Mouse (Mus musculus): ENCODE measurements around the gene Atox1.

Atox1 gene

DNA sequence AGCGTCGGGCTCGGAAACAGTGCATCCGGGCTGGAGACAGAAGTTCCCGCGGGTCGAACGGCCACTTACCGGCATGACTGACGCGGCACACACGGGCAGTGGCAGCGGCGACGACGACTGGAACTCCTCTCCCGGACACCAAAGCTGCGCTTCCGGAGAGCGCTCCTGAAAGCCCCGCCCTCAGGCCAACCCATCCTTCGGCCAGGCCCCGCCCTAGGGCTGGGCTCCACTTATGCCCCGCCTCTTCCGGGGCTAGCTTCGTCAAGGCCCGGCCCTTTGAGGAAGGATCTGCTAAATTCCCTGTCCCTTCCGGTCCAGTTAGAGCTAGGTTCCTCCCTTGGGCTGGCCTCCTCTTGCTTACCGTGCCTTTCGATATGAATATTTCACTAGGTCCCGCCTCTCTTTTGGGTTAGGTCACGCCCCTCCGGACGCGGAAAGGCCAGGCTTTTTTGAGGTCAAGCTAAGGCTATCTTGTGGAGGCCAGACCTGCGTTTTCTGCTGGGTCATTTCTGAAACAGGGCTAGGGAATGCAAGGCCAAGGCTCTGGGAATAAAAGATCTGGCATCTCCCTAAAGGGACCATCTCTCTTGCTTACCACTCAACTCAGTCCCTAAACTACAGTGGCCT is at the start of gene Atox1:
Gene Atox1, minus strand, starts transcription at position 221 of the 627 bp plus-strand sequence.
- DNase-seq, result peak; percentile 95

- DNase-seq, result no peak
These were observed 44.4 kb upstream of the Atox1 start for GRCm38 (mm10) chr11:55505485-55505884.

DNA sequence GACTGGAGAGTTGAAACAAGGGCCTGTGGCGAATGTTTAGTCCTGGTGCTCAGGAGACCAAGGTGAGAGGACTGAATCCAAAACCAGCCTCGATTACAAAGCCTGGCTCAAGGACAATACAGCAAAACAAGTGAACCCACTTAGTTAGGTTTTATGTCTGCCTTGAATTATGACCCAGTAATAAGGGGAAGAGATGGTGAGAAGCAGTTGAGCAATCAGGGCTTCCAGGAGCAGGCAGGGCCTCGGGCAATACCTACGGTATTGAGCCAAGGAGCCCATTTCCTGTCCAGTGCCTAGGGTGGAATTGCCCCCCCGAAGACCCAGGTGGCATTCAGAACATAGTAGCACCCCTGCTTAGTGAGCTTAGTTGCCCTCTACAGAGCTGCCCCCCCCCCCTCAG is 41.8 kb upstream of the Atox1 start:
- no peak for DNase-seq

- DNase-seq, result no peak
These were observed 41.0 kb upstream of the Atox1 start for GRCm38 (mm10) chr11:55501955-55502531.

DNA sequence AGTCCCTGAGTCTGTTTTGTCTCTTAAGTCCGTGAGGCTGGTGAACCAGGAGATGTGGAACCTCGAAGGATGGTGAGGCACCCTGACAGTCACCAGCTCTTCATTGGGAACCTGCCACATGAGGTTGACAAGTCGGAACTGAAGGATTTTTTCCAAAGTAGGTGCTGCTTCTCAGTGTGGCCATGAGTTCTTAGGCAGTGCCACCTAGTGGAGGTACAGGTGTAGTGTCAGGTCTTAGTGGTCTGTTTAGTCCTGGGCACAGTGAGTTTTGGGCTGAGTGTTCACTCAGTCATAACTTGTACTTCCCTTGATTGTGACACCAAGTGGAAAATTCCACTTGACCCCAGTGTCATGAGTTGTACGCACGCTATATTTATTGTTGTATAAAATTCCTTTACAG is 36.8 kb upstream of the Atox1 start:
- DNase-seq, result peak; percentile 46

DNA sequence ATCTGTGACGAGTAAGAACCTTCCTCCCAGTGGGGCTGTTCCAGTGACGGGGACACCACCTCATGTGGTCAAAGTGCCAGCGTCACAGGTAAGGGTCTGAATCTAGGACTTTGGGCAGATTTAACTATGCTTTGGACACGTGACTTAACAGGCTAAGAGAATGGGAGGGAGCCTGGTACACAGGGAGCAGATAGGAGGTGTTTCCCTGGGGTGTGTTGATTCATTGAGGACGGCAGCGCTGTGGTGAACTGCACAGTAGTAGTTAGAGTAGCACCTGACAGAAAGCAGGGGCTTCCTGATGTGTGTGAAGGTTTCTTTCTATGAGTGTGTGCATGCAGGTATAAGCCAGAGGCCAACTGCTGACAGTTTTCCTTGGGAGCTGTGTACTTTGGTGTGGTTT is 35.1 kb upstream of the Atox1 start:
- no peak for DNase-seq

GRCm38 (mm10) chr11:55485443-55485842 is 24.4 kb upstream of the Atox1 start:
- DNase-seq, result no peak

GRCm38 (mm10) chr11:55473219-55473618 is 12.2 kb upstream of the Atox1 start:
- DNase-seq, result no peak

DNA sequence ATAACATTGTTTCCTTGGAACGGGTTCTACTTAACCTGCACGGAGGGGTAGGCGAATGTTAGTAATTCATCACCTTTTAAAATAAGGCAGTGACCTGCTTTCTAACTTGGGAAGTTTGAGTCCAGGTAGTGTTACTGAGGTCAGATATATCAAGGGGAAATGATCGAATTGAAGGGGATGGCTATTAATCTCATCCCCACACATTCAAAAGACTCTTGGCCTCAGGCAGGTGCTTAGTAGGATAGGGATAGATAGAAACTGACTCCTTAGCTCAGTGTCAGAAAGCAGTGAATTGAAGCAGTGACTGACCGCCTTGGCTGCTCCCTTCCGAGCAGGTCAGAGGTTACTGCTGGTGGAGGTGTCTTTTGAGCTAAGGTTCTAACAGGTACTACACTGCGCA is 10.4 kb upstream of the Atox1 start:
- DNase-seq, result no peak

- no peak for DNase-seq
These were observed 9.7 kb upstream of the Atox1 start for GRCm38 (mm10) chr11:55470761-55471160.

GRCm38 (mm10) chr11:55469923-55470691 is 9.1 kb upstream of the Atox1 start:
- DNase-seq, result peak; percentile 15

- peak; percentile 100 for DNase-seq
These were observed 8.2 kb upstream of the Atox1 start, which contains the start of gene G3bp1 for GRCm38 (mm10) chr11:55469048-55469843. Gene G3bp1, plus strand, starts transcription at chr11:55469685.

- no peak for DNase-seq
These were observed 7.6 kb upstream of the Atox1 start for GRCm38 (mm10) chr11:55468611-55469047.

DNA sequence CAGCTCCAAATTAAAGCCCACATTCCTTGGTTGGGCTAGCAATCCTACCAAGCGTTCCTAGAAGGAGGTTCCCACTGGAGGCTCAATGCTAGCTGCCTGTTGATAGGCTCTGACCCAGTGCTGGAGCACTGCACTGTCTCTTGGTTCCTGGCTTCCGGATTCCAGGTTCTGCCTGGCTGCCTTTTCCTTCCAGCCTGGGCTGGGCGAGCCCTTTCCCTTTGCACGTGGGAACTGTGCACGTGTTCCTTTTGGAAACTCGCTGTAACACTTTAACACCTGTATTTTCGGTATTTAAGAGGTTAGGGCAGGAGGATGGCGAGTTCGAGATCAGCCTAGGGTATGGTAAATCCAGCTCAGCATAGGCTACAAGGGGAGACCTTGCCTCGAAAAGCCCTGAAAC is 7.0 kb upstream of the Atox1 start:
- no peak for DNase-seq

- no peak for DNase-seq
These were observed 4.1 kb upstream of the Atox1 start for GRCm38 (mm10) chr11:55465177-55465576.

- no peak for DNase-seq
These were observed 3.7 kb upstream of the Atox1 start for GRCm38 (mm10) chr11:55464707-55465106.

- no peak for DNase-seq
These were observed 1.1 kb upstream of the Atox1 start for GRCm38 (mm10) chr11:55462149-55462548.

DNA sequence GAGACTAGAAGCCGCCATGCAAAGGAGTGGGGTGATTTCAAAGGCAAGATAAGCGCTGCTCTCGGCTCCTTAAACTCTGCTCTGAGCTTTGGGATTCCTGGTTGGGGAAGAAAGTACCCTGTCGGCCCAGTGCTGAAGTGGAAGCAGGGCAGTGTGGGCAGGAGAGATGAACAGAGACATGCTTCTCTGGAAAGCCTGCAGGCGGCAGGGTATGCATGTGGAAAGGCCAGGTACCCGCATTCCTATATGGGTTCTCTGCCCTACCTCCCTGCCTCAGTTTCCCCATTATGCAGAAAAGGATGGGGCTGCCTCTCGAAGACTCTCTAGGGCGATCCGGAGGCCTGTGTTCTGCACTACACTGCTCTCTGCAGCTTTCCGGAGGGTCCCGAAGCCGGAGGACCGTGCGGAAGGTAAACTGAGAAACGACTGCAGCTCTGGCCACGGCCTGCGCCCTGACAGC is 450 bp downstream of the Atox1 start:
- DNase-seq, result peak; percentile 27

GRCm38 (mm10) chr11:55459850-55460558 is 1.0 kb downstream of the Atox1 start:
- no peak for DNase-seq

GRCm38 (mm10) chr11:55458501-55458900 is 2.5 kb downstream of the Atox1 start:
- DNase-seq, result no peak

- DNase-seq, result no peak
These were observed 5.9 kb downstream of the Atox1 start for GRCm38 (mm10) chr11:55455166-55455565.

DNA sequence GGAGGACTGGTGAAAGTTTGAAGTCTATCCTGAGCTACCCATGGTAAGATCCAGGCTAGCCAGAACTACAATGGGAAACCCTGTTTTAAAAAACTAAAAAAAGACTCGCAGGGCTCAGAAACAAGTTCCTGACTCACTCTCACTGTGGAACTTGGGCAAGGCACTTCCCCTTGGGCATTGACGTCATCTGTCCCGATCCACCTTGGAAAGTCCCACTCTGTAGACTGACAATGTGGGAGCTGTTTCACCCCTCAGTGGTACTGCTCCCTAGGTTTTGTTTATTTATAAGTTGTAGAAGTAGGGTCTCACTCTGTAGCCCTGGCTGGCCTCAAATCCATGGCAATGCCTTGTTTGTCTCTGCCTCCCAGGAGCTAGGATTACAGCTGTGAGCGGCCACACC is 7.4 kb downstream of the Atox1 start:
- no peak for DNase-seq

Measured in right cerebral cortex, adult 18-20 months (tissue).